Mouse (Mus musculus): ENCODE data around the gene Adh5. TPM values are rescaled to one million over a fixed set of nuclear protein-coding genes. Genes with fewer than 3 reads are reported as not detected.

Gene Adh5
- polyA plus RNA-seq, 1 experiment from 2014 or later = 215 TPM

- Histone ChIP-seq H3K9ac (ENCODE audit: low read length) (no peak overlapping the region), H3K9me3 (ENCODE audit: control insufficient read depth, low read length) (no peaks in the 10 kb centered on the region), H3K36me3 (ENCODE audit: control insufficient read depth, insufficient read depth, low read length) (no peaks in the 10 kb centered on the region), H3K4me2 (ENCODE audit: low read depth, low read length) (no peak overlapping the region), H3K27me3 (ENCODE audit: control insufficient read depth, insufficient read depth, low read depth, low read length) (no peaks in the 10 kb centered on the region), H3K4me1 (replicated peaks; ENCODE audit: control insufficient read depth, insufficient read depth, low read length) (no peaks in the 10 kb centered on the region), H3K4me3 (ENCODE audit: low read length) (no peak overlapping the region), H3K27ac (ENCODE audit: low read length) (no peak overlapping the region)
- WGBS = 91% methylated on average over 3 of the region's 3 CpGs
- ATAC-seq (ENCODE audit: low read depth) = no peak
Observed at GRCm38 (mm10) chr3:138420385-138420784, 22.5 kb upstream of the Adh5 start.

- Histone ChIP-seq H3K4me1 (replicated peaks; ENCODE audit: control insufficient read depth, insufficient read depth, low read length) (no peaks in the 10 kb centered on the region), H3K4me3 (ENCODE audit: low read length) (no peak overlapping the region), H3K36me3 (ENCODE audit: control insufficient read depth, insufficient read depth, low read length) (no peaks in the 10 kb centered on the region), H3K4me2 (ENCODE audit: low read depth, low read length) (no peak overlapping the region), H3K9me3 (ENCODE audit: control insufficient read depth, low read length) (no peaks in the 10 kb centered on the region), H3K27ac (ENCODE audit: low read length) (no peak overlapping the region), H3K27me3 (ENCODE audit: control insufficient read depth, insufficient read depth, low read depth, low read length) (no peaks in the 10 kb centered on the region), H3K9ac (ENCODE audit: low read length) (no peak overlapping the region)
- 40% methylated on average over 2 of the region's 2 CpGs for WGBS
- ATAC-seq (ENCODE audit: low read depth) = no peak
Observed at GRCm38 (mm10) chr3:138423664-138424063, 19.2 kb upstream of the Adh5 start.

GRCm38 (mm10) chr3:138424247-138424646, 18.6 kb upstream of the Adh5 start:
- H3K36me3 ChIP-seq (ENCODE audit: control insufficient read depth, insufficient read depth, low read length) = no peaks in the 10 kb centered on the region
- 54% methylated on average over 4 of the region's 4 CpGs for WGBS
- no peak overlapping the region for H3K4me3 ChIP-seq (ENCODE audit: low read length)
- no peak overlapping the region for H3K4me2 ChIP-seq (ENCODE audit: low read depth, low read length)
- H3K9ac ChIP-seq (ENCODE audit: low read length) = no peak overlapping the region
- no peaks in the 10 kb centered on the region for H3K27me3 ChIP-seq (ENCODE audit: control insufficient read depth, insufficient read depth, low read depth, low read length)
- ATAC-seq (ENCODE audit: low read depth) = no peak
- no peaks in the 10 kb centered on the region for H3K4me1 ChIP-seq (replicated peaks; ENCODE audit: control insufficient read depth, insufficient read depth, low read length)
- no peaks in the 10 kb centered on the region for H3K9me3 ChIP-seq (ENCODE audit: control insufficient read depth, low read length)
- no peak overlapping the region for H3K27ac ChIP-seq (ENCODE audit: low read length)

GRCm38 (mm10) chr3:138430360-138430976, 12.4 kb upstream of the Adh5 start:
- Histone ChIP-seq H3K4me2 (ENCODE audit: low read depth, low read length) (no peak overlapping the region), H3K9me3 (ENCODE audit: control insufficient read depth, low read length) (no peaks in the 10 kb centered on the region), H3K36me3 (ENCODE audit: control insufficient read depth, insufficient read depth, low read length) (no peaks in the 10 kb centered on the region), H3K4me3 (ENCODE audit: low read length) (no peak overlapping the region), H3K4me1 (replicated peaks; ENCODE audit: control insufficient read depth, insufficient read depth, low read length) (no peaks in the 10 kb centered on the region), H3K9ac (ENCODE audit: low read length) (no peak overlapping the region), H3K27me3 (ENCODE audit: control insufficient read depth, insufficient read depth, low read depth, low read length) (no peaks in the 10 kb centered on the region), H3K27ac (ENCODE audit: low read length) (no peak overlapping the region)
- WGBS = 44% methylated on average over 6 of the region's 6 CpGs
- no peak for ATAC-seq (ENCODE audit: low read depth)

GRCm38 (mm10) chr3:138431835-138432234, 11.1 kb upstream of the Adh5 start:
- no peaks in the 10 kb centered on the region for H3K27me3 ChIP-seq (ENCODE audit: control insufficient read depth, insufficient read depth, low read depth, low read length)
- peak; percentile 36; the same call in 1 of the 2 replicates for ATAC-seq (ENCODE audit: low read depth)
- H3K4me2 ChIP-seq (ENCODE audit: low read depth, low read length) = no peak overlapping the region
- no peaks in the 10 kb centered on the region for H3K36me3 ChIP-seq (ENCODE audit: control insufficient read depth, insufficient read depth, low read length)
- WGBS = 61% methylated on average over 2 of the region's 2 CpGs
- no peak overlapping the region for H3K4me3 ChIP-seq (ENCODE audit: low read length)
- no peak overlapping the region for H3K9ac ChIP-seq (ENCODE audit: low read length)
- no peak overlapping the region for H3K27ac ChIP-seq (ENCODE audit: low read length)
- no peaks in the 10 kb centered on the region for H3K4me1 ChIP-seq (replicated peaks; ENCODE audit: control insufficient read depth, insufficient read depth, low read length)
- no peaks in the 10 kb centered on the region for H3K9me3 ChIP-seq (ENCODE audit: control insufficient read depth, low read length)

- WGBS = 63% methylated on average over 3 of the region's 3 CpGs
- Histone ChIP-seq H3K4me1 (replicated peaks; ENCODE audit: control insufficient read depth, insufficient read depth, low read length) (peaks cover 4% of the 10 kb centered on the region; the same call in 1 of the 2 replicates), H3K27ac (ENCODE audit: low read length) (no peak overlapping the region), H3K27me3 (ENCODE audit: control insufficient read depth, insufficient read depth, low read depth, low read length) (no peaks in the 10 kb centered on the region), H3K4me2 (ENCODE audit: low read depth, low read length) (no peak overlapping the region), H3K9ac (ENCODE audit: low read length) (no peak overlapping the region), H3K36me3 (ENCODE audit: control insufficient read depth, insufficient read depth, low read length) (no peaks in the 10 kb centered on the region), H3K4me3 (ENCODE audit: low read length) (no peak overlapping the region), H3K9me3 (ENCODE audit: control insufficient read depth, low read length) (no peaks in the 10 kb centered on the region)
- ATAC-seq (ENCODE audit: low read depth) = no peak
Observed at GRCm38 (mm10) chr3:138438716-138439115, 4.2 kb upstream of the Adh5 start.

- WGBS = under 1% methylated on average over 9 of the region's 9 CpGs
- H3K4me3 ChIP-seq (ENCODE audit: low read length) = peak overlapping the region; percentile 96
- peaks cover 6% of the 10 kb centered on the region for H3K36me3 ChIP-seq (ENCODE audit: control insufficient read depth, insufficient read depth, low read length)
- H3K4me1 ChIP-seq (replicated peaks; ENCODE audit: control insufficient read depth, insufficient read depth, low read length) = peaks cover 9% of the 10 kb centered on the region
- peak overlapping the region; percentile 86 for H3K27ac ChIP-seq (ENCODE audit: low read length)
- H3K9me3 ChIP-seq (ENCODE audit: control insufficient read depth, low read length) = no peaks in the 10 kb centered on the region
- H3K27me3 ChIP-seq (ENCODE audit: control insufficient read depth, insufficient read depth, low read depth, low read length) = no peaks in the 10 kb centered on the region
- no peak for ATAC-seq (ENCODE audit: low read depth)
- peak overlapping the region; percentile 84 for H3K9ac ChIP-seq (ENCODE audit: low read length)
- peak overlapping the region; percentile 94 for H3K4me2 ChIP-seq (ENCODE audit: low read depth, low read length)
Observed at GRCm38 (mm10) chr3:138442203-138442602, 690 bp upstream of the Adh5 start.

- no peaks in the 10 kb centered on the region for H3K27me3 ChIP-seq (ENCODE audit: control insufficient read depth, insufficient read depth, low read depth, low read length)
- peak overlapping the region; percentile 74 for H3K4me2 ChIP-seq (ENCODE audit: low read depth, low read length)
- peak overlapping the region; percentile 96 for H3K4me3 ChIP-seq (ENCODE audit: low read length)
- 0 out of 2 replicates have a peak, but pooled peaks have one; percentile 0 for ATAC-seq (ENCODE audit: low read depth)
- H3K36me3 ChIP-seq (ENCODE audit: control insufficient read depth, insufficient read depth, low read length) = peaks cover 12% of the 10 kb centered on the region
- H3K9ac ChIP-seq (ENCODE audit: low read length) = peak overlapping the region; percentile 91
- peaks cover 9% of the 10 kb centered on the region for H3K4me1 ChIP-seq (replicated peaks; ENCODE audit: control insufficient read depth, insufficient read depth, low read length)
- peak overlapping the region; percentile 70 for H3K27ac ChIP-seq (ENCODE audit: low read length)
- H3K9me3 ChIP-seq (ENCODE audit: control insufficient read depth, low read length) = no peaks in the 10 kb centered on the region
- 3% methylated on average over 9 of the region's 9 CpGs for WGBS
Observed at GRCm38 (mm10) chr3:138443465-138443771, 525 bp downstream of the Adh5 start.

- H3K9ac ChIP-seq (ENCODE audit: low read length) = no peak overlapping the region
- H3K9me3 ChIP-seq (ENCODE audit: control insufficient read depth, low read length) = no peaks in the 10 kb centered on the region
- 68% methylated on average over 12 of the region's 12 CpGs for WGBS
- no peak for ATAC-seq (ENCODE audit: low read depth)
- H3K27ac ChIP-seq (ENCODE audit: low read length) = no peak overlapping the region
- no peak overlapping the region for H3K4me2 ChIP-seq (ENCODE audit: low read depth, low read length)
- no peak overlapping the region for H3K4me3 ChIP-seq (ENCODE audit: low read length)
- H3K27me3 ChIP-seq (ENCODE audit: control insufficient read depth, insufficient read depth, low read depth, low read length) = no peaks in the 10 kb centered on the region
- peaks cover 39% of the 10 kb centered on the region for H3K36me3 ChIP-seq (ENCODE audit: control insufficient read depth, insufficient read depth, low read length)
- H3K4me1 ChIP-seq (replicated peaks; ENCODE audit: control insufficient read depth, insufficient read depth, low read length) = peaks cover 5% of the 10 kb centered on the region
Observed at GRCm38 (mm10) chr3:138448077-138448860, 5.4 kb downstream of the Adh5 start.

Data from lung, embryonic 16.5 days (tissue).